Mouse (Mus musculus) adrenal gland, adult 2 months (tissue): ENCODE measurements around the gene Cyp2b19. TPM values are rescaled to one million over a fixed set of nuclear protein-coding genes. Genes with fewer than 3 reads are reported as not detected.
"Not testable (repeated sequence)": the region's sequence is repeated elsewhere in the genome, so short reads cannot be mapped to it uniquely, and the experiment has no call there.

Experiments used
- DNase-seq: peaks from one replicate; pipeline ENCODE4 v3.0.0; 2021
- long read RNA-seq: library from polyadenylated mRNA; stranded (forward); transcript quantifications from one replicate; pipeline ENCODE4 v2.0.0, GENCODE M21; 2021
- polyA plus RNA-seq: library from polyadenylated mRNA; depleted of rRNA; stranded (reverse); fragments of >200 nt; gene quantifications from 2 replicates; pipeline ENCODE4 v1.2.3, GENCODE M21; 2012; rRNA removed
- total RNA-seq, 2 experiments: library from RNA; stranded (reverse); gene quantifications; 2 replicates each; pipeline ENCODE4 v1.2.3; 2021

The Cyp2b19 gene
- not detected for total RNA-seq
- not detected in 2 replicates for polyA plus RNA-seq
- long read RNA-seq, result 0 reads

GRCm38 (mm10) chr7:26756842-26757241 is at the start of gene Cyp2b19:
TSS of gene Cyp2b19 (plus strand) at chr7:26757142.
- DNase-seq, result no peak

- DNase-seq, result no peak
Observed at GRCm38 (mm10) chr7:26711061-26711460, 45.9 kb upstream of the Cyp2b19 start.

- DNase-seq, result no peak
Observed at GRCm38 (mm10) chr7:26738940-26739339, 18.0 kb upstream of the Cyp2b19 start.

- no peak for DNase-seq
Observed at GRCm38 (mm10) chr7:26743948-26744347, 13.0 kb upstream of the Cyp2b19 start.

- DNase-seq, result no peak
Observed at GRCm38 (mm10) chr7:26745486-26745885, 11.5 kb upstream of the Cyp2b19 start.

- DNase-seq, result peak; percentile 27
Observed at GRCm38 (mm10) chr7:26767084-26767483, 10.1 kb downstream of the Cyp2b19 start.

GRCm38 (mm10) chr7:26769881-26770470 is 13.0 kb downstream of the Cyp2b19 start:
- no peak for DNase-seq

- DNase-seq, result no peak
Observed at GRCm38 (mm10) chr7:26772866-26773586, 16.1 kb downstream of the Cyp2b19 start.

- no peak for DNase-seq
Observed at GRCm38 (mm10) chr7:26775866-26776265, 18.9 kb downstream of the Cyp2b19 start.

- DNase-seq, result no peak
Observed at GRCm38 (mm10) chr7:26777806-26778205, 20.9 kb downstream of the Cyp2b19 start.

GRCm38 (mm10) chr7:26778474-26778873 is 21.5 kb downstream of the Cyp2b19 start:
- DNase-seq, result peak; percentile 74

- no peak for DNase-seq
Observed at GRCm38 (mm10) chr7:26779799-26780416, 23.0 kb downstream of the Cyp2b19 start.

- DNase-seq, result no peak
Observed at GRCm38 (mm10) chr7:26780510-26780909, 23.6 kb downstream of the Cyp2b19 start.

GRCm38 (mm10) chr7:26780998-26781766 is 24.2 kb downstream of the Cyp2b19 start:
- no peak for DNase-seq

- no peak for DNase-seq
Observed at GRCm38 (mm10) chr7:26781767-26782131, 24.8 kb downstream of the Cyp2b19 start.

- peak; percentile 80 for DNase-seq
Observed at GRCm38 (mm10) chr7:26783163-26783562, 26.2 kb downstream of the Cyp2b19 start.

- not testable (repeated sequence) for DNase-seq
Observed at GRCm38 (mm10) chr7:26786013-26786412, 29.1 kb downstream of the Cyp2b19 start.

- DNase-seq, result no peak
Observed at GRCm38 (mm10) chr7:26789984-26790383, 33.0 kb downstream of the Cyp2b19 start.

- peak; percentile 58 for DNase-seq
Observed at GRCm38 (mm10) chr7:26800104-26800503, 43.2 kb downstream of the Cyp2b19 start.

GRCm38 (mm10) chr7:26800996-26801395 is 44.1 kb downstream of the Cyp2b19 start:
- no peak for DNase-seq

- no peak for DNase-seq
Observed at GRCm38 (mm10) chr7:26808592-26808991, 51.6 kb downstream of the Cyp2b19 start, which contains the start of gene Cyp2g1. TSS of gene Cyp2g1 (plus strand) at chr7:26808892.
